Mouse (Mus musculus): ENCODE data around the gene Pecam1. TPM values are rescaled to one million over a fixed set of nuclear protein-coding genes. Genes with fewer than 3 reads are reported as not detected.
"Not testable (repeated sequence)": the region's sequence is repeated elsewhere in the genome, so short reads cannot be mapped to it uniquely, and the experiment has no call there.

Gene Pecam1
- polyA plus RNA-seq, 1 experiment from 2014 or later = 46.8 TPM

GRCm38 (mm10) chr11:106784476-106784875 is 34.0 kb upstream of the Pecam1 start:
- Histone ChIP-seq H3K4me2 (replicated peaks; ENCODE audit: low read depth, low read length) (no peak overlapping the region), H3K9ac (ENCODE audit: low read depth, low read length) (no peak overlapping the region), H3K4me3 (ENCODE audit: low read length) (no peak overlapping the region), H3K27ac (ENCODE audit: low read depth, low read length) (no peak overlapping the region), H3K27me3 (ENCODE audit: control insufficient read depth, insufficient read depth, low read length) (no peaks in the 10 kb centered on the region), H3K9me3 (ENCODE audit: control insufficient read depth, low read length) (no peaks in the 10 kb centered on the region), H3K4me1 (ENCODE audit: control insufficient read depth, insufficient read depth, low read length) (0 out of 2 replicates have a peak, but pooled peaks cover 9% of the 10 kb centered on the region), H3K36me3 (ENCODE audit: control insufficient read depth, insufficient read depth, low read length) (peaks cover 74% of the 10 kb centered on the region)
- 82% methylated on average over 2 of the region's 2 CpGs for WGBS
- no peak for ATAC-seq (ENCODE audit: low FRiP score, low TSS enrichment)

GRCm38 (mm10) chr11:106782841-106783764 is 32.7 kb upstream of the Pecam1 start:
- Histone ChIP-seq H3K27ac (ENCODE audit: low read depth, low read length) (no peak overlapping the region), H3K36me3 (ENCODE audit: control insufficient read depth, insufficient read depth, low read length) (peaks cover 74% of the 10 kb centered on the region), H3K9ac (ENCODE audit: low read depth, low read length) (no peak overlapping the region), H3K9me3 (ENCODE audit: control insufficient read depth, low read length) (no peaks in the 10 kb centered on the region), H3K4me2 (replicated peaks; ENCODE audit: low read depth, low read length) (no peak overlapping the region), H3K27me3 (ENCODE audit: control insufficient read depth, insufficient read depth, low read length) (no peaks in the 10 kb centered on the region), H3K4me3 (ENCODE audit: low read length) (no peak overlapping the region), H3K4me1 (ENCODE audit: control insufficient read depth, insufficient read depth, low read length) (peaks cover 9% of the 10 kb centered on the region; the same call in 1 of the 2 replicates)
- 82% methylated on average over 9 of the region's 9 CpGs for WGBS
- ATAC-seq (ENCODE audit: low FRiP score, low TSS enrichment) = no peak

GRCm38 (mm10) chr11:106782271-106782670 is 31.8 kb upstream of the Pecam1 start:
- not testable (repeated sequence) for H3K4me2 ChIP-seq (replicated peaks; ENCODE audit: low read depth, low read length); H3K27me3 ChIP-seq (ENCODE audit: control insufficient read depth, insufficient read depth, low read length); H3K9me3 ChIP-seq (ENCODE audit: control insufficient read depth, low read length); H3K9ac ChIP-seq (ENCODE audit: low read depth, low read length); H3K27ac ChIP-seq (ENCODE audit: low read depth, low read length); H3K4me1 ChIP-seq (ENCODE audit: control insufficient read depth, insufficient read depth, low read length); H3K4me3 ChIP-seq (ENCODE audit: low read length); ATAC-seq (ENCODE audit: low FRiP score, low TSS enrichment)
- peaks cover 73% of the 10 kb centered on the region for H3K36me3 ChIP-seq (ENCODE audit: control insufficient read depth, insufficient read depth, low read length)
- 86% methylated on average over 7 of the region's 7 CpGs for WGBS

- Histone ChIP-seq H3K4me2 (replicated peaks; ENCODE audit: low read depth, low read length) (no peak overlapping the region), H3K27me3 (ENCODE audit: control insufficient read depth, insufficient read depth, low read length) (no peaks in the 10 kb centered on the region), H3K4me1 (ENCODE audit: control insufficient read depth, insufficient read depth, low read length) (peaks cover 3% of the 10 kb centered on the region; the same call in 1 of the 2 replicates), H3K4me3 (ENCODE audit: low read length) (no peak overlapping the region), H3K9me3 (ENCODE audit: control insufficient read depth, low read length) (no peaks in the 10 kb centered on the region), H3K9ac (ENCODE audit: low read depth, low read length) (no peak overlapping the region), H3K27ac (ENCODE audit: low read depth, low read length) (no peak overlapping the region; the same call in 1 of the 2 replicates), H3K36me3 (ENCODE audit: control insufficient read depth, insufficient read depth, low read length) (peaks cover 66% of the 10 kb centered on the region)
- WGBS = 85% methylated on average over 6 of the region's 6 CpGs
- ATAC-seq (ENCODE audit: low FRiP score, low TSS enrichment) = no peak
Observed at GRCm38 (mm10) chr11:106780590-106781220, 30.3 kb upstream of the Pecam1 start.

GRCm38 (mm10) chr11:106780089-106780425 is 29.6 kb upstream of the Pecam1 start:
- 63% methylated on average over 4 of the region's 4 CpGs for WGBS
- Histone ChIP-seq H3K9ac (ENCODE audit: low read depth, low read length) (peak overlapping the region; percentile 93; the same call in 1 of the 2 replicates), H3K4me2 (replicated peaks; ENCODE audit: low read depth, low read length) (peak overlapping the region; percentile 73; the same call in 1 of the 2 replicates), H3K27me3 (ENCODE audit: control insufficient read depth, insufficient read depth, low read length) (no peaks in the 10 kb centered on the region), H3K27ac (ENCODE audit: low read depth, low read length) (peak overlapping the region; percentile 98), H3K9me3 (ENCODE audit: control insufficient read depth, low read length) (no peaks in the 10 kb centered on the region), H3K4me3 (ENCODE audit: low read length) (peak overlapping the region; percentile 79; the same call in 1 of the 2 replicates), H3K4me1 (ENCODE audit: control insufficient read depth, insufficient read depth, low read length) (no peaks in the 10 kb centered on the region; the same call in 1 of the 2 replicates), H3K36me3 (ENCODE audit: control insufficient read depth, insufficient read depth, low read length) (peaks cover 66% of the 10 kb centered on the region)
- ATAC-seq (ENCODE audit: low FRiP score, low TSS enrichment) = no peak

- WGBS = 2% methylated on average over 26 of the region's 30 CpGs
- Histone ChIP-seq H3K27me3 (ENCODE audit: control insufficient read depth, insufficient read depth, low read length) (no peaks in the 10 kb centered on the region), H3K9me3 (ENCODE audit: control insufficient read depth, low read length) (no peaks in the 10 kb centered on the region), H3K4me1 (ENCODE audit: control insufficient read depth, insufficient read depth, low read length) (no peaks in the 10 kb centered on the region; the same call in 1 of the 2 replicates), H3K27ac (ENCODE audit: low read depth, low read length) (peak within 1 kb of the TSS; percentile 98), H3K4me2 (replicated peaks; ENCODE audit: low read depth, low read length) (peak within 1 kb of the TSS; percentile 73), H3K36me3 (ENCODE audit: control insufficient read depth, insufficient read depth, low read length) (peaks cover 64% of the 10 kb centered on the region), H3K9ac (ENCODE audit: low read depth, low read length) (peak within 1 kb of the TSS; percentile 93), H3K4me3 (ENCODE audit: low read length) (peak within 1 kb of the TSS; percentile 79)
- ATAC-seq (ENCODE audit: low FRiP score, low TSS enrichment) = peak; percentile 99
Observed at GRCm38 (mm10) chr11:106779388-106780088, 29.1 kb upstream of the Pecam1 start, which contains the start of gene Polg2. Polg2 (minus strand) TSS chr11:106779537.

GRCm38 (mm10) chr11:106778589-106779387 is 28.4 kb upstream of the Pecam1 start:
- 2% methylated on average over 39 of the region's 39 CpGs for WGBS
- Histone ChIP-seq H3K4me3 (ENCODE audit: low read length) (peak overlapping the region; percentile 79), H3K4me1 (ENCODE audit: control insufficient read depth, insufficient read depth, low read length) (no peaks in the 10 kb centered on the region; the same call in 1 of the 2 replicates), H3K27ac (ENCODE audit: low read depth, low read length) (peak overlapping the region; percentile 98), H3K27me3 (ENCODE audit: control insufficient read depth, insufficient read depth, low read length) (no peaks in the 10 kb centered on the region), H3K9me3 (ENCODE audit: control insufficient read depth, low read length) (no peaks in the 10 kb centered on the region), H3K4me2 (replicated peaks; ENCODE audit: low read depth, low read length) (peak overlapping the region; percentile 73), H3K9ac (ENCODE audit: low read depth, low read length) (peak overlapping the region; percentile 93), H3K36me3 (ENCODE audit: control insufficient read depth, insufficient read depth, low read length) (peaks cover 64% of the 10 kb centered on the region)
- no peak; the same call in none of the 2 replicates for ATAC-seq (ENCODE audit: low FRiP score, low TSS enrichment)

GRCm38 (mm10) chr11:106778132-106778531 is 27.7 kb upstream of the Pecam1 start:
- no peak overlapping the region; the same call in 1 of the 2 replicates for H3K9ac ChIP-seq (ENCODE audit: low read depth, low read length)
- ATAC-seq (ENCODE audit: low FRiP score, low TSS enrichment) = no peak
- no peak overlapping the region for H3K27ac ChIP-seq (ENCODE audit: low read depth, low read length)
- H3K4me3 ChIP-seq (ENCODE audit: low read length) = peak overlapping the region; percentile 79; the same call in 1 of the 2 replicates
- 92% methylated on average over 7 of the region's 7 CpGs for WGBS
- H3K4me2 ChIP-seq (replicated peaks; ENCODE audit: low read depth, low read length) = peak overlapping the region; percentile 73
- H3K27me3 ChIP-seq (ENCODE audit: control insufficient read depth, insufficient read depth, low read length) = no peaks in the 10 kb centered on the region
- peaks cover 64% of the 10 kb centered on the region for H3K36me3 ChIP-seq (ENCODE audit: control insufficient read depth, insufficient read depth, low read length)
- H3K4me1 ChIP-seq (ENCODE audit: control insufficient read depth, insufficient read depth, low read length) = no peaks in the 10 kb centered on the region; the same call in 1 of the 2 replicates
- no peaks in the 10 kb centered on the region for H3K9me3 ChIP-seq (ENCODE audit: control insufficient read depth, low read length)

All from kidney, embryonic 14.5 days (tissue).